Mouse (Mus musculus): ENCODE measurements around the gene Trappc10.

Trappc10 gene

DNA sequence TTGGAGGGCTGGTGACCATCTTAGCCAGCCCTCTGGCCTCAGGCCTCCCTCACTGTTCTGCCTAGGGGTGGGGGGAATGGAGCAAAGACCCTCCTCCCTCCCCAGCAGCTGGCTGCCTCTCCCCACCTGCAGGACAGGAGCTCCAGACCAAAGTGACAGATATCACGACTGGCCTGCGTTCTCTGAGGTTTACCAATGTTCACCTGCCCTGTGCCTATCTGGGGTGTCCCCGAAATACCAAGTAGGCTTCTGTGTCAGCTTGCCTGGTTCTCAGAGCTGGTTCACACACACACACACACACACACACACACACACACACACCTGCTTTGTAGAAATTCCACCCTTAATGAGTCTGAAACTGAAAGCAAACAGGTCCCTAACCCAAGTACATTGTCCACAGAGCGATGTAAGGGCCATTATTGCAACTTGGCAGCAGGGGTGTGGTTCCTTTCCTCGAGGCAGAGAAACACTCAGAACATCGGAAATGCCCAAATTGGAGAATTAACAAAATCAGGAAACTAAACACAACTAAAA lies 13.8 kb upstream of the Trappc10 start:
- DNase-seq (ENCODE audit: low read depth, low spot score): no peak

DNA sequence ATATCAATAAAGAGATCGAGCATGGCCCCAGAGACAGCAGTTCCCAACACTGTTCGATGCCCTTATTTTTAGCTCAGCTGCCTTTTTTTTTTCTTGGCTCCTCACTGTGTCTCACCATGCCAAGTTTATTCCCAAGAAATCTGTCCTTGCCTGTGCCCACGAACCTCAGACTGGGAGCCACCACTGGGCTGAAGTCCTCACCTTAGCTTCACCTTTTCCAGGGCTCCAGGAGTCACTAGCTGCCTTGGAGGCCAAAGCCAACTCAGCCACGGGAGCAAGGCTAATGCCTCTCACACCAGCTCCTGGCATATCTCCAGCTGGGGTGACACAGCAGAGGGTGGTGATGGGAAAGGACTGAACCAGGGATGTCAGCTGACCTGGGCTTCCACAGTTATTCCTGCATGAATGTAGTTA lies 11.2 kb upstream of the Trappc10 start:
- no peak for DNase-seq (ENCODE audit: low read depth, low spot score)

DNA sequence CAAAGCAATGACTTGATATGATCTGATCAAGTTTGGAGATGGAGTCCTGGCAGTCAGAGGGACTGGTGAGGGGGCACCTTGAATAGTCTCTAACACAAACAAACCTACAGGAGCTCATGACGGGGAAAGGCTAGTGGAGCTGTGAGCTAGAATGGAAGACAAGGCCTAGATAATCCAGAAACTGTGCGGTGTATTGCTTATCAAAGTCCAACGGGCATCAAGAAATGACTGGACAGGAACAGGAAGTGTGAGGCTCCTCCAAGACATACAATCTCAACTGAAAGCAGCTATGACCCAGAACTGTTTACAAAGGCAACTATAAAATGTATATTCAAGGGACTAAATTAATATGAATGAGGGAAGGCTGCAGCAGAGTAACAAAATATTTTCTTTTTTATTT lies 2.8 kb upstream of the Trappc10 start:
- DNase-seq (ENCODE audit: low read depth, low spot score): no peak

DNA sequence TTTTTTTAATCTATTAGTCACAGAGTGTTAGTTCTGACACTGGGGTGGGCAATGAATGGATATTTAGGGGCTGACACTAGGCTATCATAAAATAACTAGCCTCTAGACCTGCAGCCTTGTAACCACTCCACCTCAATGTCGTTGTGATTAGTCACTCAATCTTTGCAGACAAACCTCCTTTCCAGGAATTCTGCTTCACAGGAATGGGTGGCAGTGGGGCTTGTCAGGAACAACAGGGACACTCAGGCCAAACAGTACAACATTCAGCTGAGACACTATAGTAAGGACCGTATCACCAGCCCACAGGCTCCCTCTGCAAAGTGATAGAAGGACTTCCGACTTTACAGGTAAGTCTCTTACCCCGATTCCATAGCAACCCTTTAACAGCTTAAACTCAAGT lies 2.3 kb upstream of the Trappc10 start:
- DNase-seq (ENCODE audit: low read depth, low spot score): no peak

DNA sequence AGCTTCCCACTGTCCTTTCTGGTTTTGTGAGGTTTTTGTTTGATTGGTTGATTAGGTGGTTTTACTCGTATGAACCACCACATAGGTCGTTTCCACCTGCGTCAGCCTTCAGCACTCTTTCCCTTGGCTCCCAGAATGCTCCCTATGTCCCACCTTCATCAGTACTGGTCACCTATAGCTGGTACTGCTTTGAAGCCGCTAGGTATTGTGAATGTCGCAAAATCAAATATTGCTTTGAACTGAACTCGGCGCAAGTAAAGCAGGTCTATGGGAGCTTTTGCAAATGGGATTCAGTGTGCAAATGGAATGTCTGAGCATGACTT lies 745 bp upstream of the Trappc10 start:
- peak; percentile 10 for DNase-seq (ENCODE audit: low read depth, low spot score)

DNA sequence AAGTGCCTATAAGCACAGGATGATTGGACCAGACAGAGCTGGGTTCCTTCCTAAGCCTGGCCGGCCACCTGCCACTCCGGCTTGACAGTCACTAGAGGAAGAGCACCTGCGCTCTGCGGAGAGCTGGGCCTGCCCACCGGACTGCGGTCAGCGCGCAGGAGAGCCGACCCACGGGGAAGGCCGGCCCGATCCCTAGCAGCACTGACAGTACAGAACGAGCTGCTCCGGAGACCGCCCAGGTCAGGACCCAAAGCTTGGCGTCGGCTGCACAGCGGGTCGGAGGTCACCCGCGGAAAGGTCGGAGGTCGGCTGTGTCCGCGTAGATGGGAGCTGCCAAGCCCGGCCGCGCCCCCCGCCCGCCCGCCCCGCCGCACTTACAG lies 393 bp downstream of the Trappc10 start:
- no peak for DNase-seq (ENCODE audit: low read depth, low spot score)

DNA sequence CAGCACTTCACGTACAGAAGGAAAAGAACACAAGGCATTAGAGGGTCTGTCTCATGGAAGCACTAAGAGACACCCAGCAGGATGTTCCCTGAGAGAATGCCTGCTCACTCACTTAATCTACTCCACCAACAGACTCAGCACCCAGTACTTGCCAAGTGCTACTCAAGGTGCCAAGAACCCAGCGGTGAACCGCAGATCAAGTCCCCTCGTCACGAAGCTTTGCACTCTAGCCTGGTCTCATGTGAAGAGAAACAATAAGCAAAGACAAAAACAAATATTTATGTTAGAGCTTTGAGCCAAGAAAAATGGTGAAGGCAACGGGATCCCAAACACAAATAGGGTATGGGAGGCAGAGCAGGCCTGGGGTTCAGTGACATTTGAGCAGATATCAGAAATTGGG lies 5.5 kb downstream of the Trappc10 start:
- no peak for DNase-seq (ENCODE audit: low read depth, low spot score)

DNA sequence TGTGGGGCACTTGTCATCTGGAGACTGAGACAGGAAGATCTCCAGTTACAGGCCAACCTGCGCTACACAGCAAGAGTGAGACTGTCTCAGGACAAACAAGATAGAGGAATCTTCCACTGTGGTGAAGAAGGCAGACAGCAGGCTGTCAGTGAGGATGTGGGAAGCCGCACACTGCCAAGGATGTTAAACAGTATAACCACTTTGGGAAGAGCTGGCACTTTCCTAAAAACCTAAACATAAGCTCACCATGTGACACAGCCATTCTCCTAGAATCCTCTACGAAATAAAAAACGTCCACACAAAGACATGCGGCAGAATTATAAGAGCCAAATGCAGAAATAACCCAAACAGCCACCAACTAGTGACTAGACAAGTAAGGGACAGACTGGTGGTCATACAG lies 6.1 kb downstream of the Trappc10 start:
- no peak for DNase-seq (ENCODE audit: low read depth, low spot score)

DNA sequence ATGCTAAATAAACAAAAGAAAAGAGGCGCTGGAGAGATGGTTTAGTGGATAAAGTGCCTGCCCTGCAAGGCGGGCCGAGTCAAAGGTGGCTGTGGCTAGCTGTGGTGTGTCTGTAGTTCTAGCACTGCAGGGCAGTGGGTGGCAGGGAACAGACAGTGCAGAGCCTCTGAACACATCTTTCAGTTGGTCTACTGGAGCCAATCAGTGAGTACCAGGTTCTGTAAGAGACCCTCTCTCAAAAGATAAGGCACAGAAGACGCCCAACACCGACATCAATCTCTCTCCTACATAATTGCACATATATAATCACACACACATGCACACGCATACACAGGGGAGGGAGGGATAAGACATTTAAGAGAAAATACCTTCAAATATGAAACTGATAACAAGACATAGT lies 6.6 kb downstream of the Trappc10 start:
- no peak for DNase-seq (ENCODE audit: low read depth, low spot score)

DNA sequence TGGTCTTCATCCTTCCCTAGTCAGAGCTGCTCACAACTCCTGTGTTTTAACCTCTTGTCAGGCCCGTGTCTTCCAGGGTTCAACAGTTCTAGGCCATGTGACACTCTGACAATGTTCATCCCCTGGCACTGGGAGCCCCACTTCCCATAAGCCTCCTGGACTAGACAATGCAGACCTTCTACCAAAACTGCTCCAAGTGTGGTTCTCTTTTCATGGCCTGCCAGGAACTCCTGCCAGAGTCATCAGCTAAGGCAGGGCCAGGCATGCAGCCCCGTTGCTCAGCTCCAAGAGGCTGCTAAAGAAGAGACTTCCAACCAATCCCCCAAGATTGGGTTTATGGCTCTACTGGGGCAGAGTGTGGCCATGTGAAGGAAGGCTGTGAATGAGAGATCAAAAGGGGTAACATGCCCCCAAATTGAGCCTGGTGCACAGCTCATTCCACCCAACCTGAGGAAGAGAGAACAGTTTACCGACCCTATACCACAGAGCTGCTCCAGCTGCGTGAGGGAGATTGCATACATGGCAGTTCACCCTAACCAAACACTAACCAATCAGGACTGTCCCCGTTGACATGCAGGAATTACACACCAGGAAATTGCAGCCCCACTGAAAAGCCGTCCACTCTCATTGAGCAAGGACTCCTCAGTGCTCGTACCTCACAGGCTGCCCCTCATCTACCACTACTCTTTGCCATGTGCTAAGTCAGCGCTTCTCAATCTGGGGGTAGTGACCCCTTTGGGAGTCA lies 7.4 kb downstream of the Trappc10 start:
- DNase-seq (ENCODE audit: low read depth, low spot score): no peak

DNA sequence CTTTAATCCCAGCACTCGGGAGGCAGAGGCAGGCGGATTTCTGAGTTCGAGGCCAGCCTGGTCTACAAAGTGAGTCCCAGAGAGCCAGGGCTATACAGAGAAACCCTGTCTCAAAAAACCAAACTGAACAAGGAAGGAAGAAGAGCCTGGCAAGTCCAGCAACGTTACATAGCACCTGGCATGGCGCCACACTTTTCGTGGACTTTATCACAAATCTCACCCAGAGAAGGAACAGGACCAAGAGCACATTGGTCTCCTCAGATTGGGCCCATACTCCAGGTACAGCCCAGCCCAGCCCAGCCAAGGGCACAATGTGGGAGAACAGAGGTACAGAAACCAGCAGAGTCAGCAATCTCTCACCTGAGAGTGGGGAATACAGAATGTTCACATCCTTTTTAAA lies 10.7 kb downstream of the Trappc10 start:
- no peak for DNase-seq (ENCODE audit: low read depth, low spot score)

DNA sequence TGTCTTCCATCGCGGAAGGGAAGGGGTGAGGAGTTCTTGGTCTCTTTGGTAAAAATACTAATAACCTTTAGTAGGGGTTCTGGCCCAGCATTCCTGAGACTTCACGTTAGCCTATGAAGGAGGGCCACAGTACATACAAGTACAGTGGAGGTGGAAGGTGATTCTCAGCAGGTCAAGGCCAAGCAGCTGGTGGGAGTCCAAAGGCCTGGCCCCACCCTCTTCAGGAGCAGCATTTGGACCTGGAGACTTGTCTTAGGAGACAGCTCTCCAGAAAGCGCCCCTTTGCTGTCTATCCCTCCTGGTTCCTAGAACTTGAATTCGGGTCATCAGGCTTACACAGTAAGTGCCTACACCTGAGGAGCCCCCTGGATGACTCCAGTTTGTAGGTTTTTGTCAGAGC lies 11.3 kb downstream of the Trappc10 start:
- no peak for DNase-seq (ENCODE audit: low read depth, low spot score)

DNA sequence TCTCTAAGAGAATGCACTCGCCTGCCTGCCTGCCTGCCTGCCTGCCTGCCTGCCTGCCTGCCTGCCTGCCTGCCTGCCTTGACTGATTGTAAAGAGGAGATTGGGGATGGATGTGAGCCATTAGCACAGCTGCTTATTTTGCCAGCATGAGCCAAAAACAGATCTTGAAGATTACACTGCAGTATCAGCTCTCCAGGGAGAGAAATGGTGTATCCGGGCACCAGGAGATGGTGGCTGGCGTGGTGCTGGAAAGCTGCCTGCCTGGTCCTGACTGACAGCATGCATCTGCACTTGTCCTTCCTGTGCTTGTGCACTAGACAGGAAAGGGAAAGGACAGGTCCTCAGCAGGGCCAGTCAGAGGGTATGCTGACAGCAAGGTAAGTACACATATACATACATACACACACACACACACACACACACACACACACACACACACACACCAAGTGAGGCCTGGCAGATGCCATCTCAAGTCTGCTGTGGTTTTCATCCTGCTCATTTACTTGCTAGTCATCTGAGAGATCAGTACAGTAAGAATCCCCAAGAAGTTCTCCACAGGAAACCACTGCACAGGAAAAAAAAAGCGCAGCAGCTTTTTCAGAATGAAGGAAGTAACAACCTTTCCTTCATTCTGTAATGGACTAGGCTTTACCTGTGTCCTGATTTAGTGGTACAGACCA lies 12.0 kb downstream of the Trappc10 start:
- DNase-seq (ENCODE audit: low read depth, low spot score): no peak

DNA sequence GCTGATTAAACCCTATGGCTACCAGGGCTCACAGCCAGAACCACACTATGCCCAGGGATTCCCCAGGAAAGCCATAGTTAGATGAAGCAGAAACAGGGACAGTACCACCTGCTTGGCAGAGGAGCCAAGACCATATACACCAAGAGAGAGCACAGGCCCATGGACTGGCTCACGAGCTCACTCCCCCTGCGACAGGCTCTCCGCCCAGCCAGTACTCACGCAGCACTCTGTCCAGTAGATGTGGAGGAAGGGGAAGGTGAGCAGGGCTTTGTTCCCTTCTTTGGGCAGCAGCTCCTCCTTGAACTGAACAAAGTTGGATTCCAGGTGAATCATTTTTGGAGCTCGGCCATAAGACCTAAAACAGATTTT lies 15.9 kb downstream of the Trappc10 start:
- DNase-seq (ENCODE audit: low read depth, low spot score): no peak

DNA sequence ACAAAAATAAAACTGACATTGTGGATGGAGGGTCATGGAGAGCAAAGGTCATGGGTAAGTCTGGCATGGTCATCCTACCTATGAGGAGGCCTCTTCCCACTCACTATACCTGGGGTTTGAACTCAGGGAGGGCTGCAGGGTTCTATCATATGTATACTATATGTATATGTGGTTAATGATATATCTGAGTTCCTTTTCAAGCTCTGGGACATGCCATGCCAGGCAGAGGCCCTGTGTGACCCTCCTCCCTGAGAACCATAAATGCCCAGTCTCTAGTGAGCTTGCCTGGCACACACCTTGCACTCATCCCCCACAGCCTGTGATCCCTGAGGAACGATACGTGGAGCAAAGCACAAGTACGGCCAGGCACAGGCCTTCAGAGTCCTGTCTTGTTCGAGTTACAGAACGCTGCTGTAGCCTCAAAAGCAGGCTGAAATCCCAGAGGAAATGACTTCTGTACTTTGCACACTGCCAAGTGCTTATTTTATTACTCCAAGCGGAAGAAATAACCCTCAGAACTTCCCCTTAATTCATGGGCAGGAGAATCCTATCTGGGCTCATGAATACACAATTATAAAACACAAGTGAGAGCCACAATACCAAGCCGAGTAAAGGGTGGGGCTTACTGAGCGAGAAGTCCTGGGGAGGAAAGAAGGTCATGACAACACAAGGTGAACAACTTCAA lies 16.4 kb downstream of the Trappc10 start:
- DNase-seq (ENCODE audit: low read depth, low spot score): no peak

DNA sequence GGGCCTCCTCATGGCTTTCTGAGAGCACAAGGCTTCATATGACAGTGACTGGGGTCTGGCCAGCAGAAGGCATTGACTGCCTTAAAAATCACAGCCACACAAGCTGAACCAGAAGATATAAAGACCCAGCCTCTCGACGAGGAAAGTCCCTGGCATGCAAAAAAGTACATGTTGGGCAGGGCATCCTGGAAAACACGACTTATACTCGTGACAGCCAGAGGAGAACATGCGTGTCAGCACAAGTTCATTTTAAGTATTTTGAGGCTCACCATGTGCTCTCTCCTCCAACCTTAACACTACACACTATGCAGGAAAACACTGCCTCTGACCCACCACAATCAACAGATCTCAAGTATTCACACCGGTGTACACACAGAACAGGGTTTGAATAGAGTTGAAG lies 20.3 kb downstream of the Trappc10 start:
- DNase-seq (ENCODE audit: low read depth, low spot score): no peak

DNA sequence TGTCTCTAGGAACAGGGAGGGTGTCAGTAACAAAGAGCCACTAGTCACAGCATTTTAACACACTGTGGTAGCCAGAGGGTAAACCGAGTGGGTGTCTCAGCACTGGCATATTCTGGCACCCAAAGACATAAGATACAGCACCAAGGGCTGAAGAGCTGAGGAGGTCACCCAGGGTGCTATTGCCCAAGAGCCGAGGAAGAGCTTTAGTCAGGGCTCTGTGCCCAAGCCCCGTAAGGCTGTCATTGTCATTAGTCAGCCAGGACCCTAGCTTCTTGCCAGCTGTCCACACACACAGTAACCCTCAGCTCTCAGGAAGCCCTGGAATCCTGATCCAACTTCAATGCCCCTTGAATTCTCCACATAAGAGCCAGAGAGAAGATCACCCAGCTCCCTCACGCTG lies 21.5 kb downstream of the Trappc10 start:
- no peak for DNase-seq (ENCODE audit: low read depth, low spot score)

DNA sequence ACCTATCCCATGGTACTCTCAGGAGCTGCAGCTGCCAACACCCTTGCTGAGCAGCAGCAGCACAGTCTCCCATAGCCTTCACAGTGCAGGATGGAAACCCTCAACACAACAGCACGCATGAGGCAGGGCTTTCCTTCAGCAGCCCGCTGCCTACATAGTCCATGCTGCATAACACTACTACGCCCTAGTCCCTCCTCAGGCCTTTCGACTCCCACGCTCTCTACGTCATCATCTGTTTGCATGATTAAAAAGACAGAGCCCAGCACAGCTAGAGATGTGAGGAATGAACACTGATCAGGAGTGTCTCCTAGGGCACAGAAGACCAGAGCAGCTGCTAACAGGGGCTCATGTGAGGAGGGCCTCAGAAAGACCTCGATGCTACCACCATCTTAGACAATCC lies 23.1 kb downstream of the Trappc10 start:
- DNase-seq (ENCODE audit: low read depth, low spot score): no peak

DNA sequence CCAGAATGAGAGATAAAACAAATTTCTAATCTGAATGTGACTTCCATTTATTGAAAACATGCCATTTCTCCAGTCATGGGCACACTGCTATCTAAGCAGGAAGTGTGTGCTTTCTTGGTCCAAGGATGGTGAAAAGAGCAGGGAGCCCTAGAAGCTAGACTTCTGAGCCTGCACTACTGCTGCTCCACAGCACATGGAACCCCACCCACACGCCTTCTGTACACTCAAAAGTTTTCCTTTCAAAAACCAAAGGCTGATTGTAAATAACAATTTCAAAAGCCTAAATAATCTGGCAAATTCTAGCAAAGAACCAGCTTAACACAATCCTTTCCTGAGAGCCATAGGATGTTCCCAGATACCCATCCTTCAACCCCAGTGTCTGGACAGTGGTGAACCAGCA lies 24.9 kb downstream of the Trappc10 start:
- no peak for DNase-seq (ENCODE audit: low read depth, low spot score)

DNA sequence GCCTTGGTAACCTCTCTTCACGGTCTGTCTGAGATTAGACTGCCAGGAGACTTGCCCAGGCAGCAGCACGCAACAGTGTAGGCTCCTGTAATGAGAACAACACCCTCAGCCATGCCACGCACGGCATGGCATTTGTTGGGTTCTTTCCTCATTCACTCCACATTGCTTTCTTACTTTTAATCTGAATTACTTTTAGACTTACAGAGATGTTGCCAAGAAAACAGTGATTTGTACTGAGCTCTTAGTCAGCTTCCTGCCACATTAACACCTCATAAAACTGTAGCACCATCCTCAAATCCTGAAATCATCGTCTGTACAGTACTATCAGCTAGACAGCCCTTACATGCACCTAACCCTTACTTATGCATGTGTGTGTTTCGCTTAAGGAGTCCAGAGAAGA lies 25.9 kb downstream of the Trappc10 start:
- DNase-seq (ENCODE audit: low read depth, low spot score): no peak

DNA sequence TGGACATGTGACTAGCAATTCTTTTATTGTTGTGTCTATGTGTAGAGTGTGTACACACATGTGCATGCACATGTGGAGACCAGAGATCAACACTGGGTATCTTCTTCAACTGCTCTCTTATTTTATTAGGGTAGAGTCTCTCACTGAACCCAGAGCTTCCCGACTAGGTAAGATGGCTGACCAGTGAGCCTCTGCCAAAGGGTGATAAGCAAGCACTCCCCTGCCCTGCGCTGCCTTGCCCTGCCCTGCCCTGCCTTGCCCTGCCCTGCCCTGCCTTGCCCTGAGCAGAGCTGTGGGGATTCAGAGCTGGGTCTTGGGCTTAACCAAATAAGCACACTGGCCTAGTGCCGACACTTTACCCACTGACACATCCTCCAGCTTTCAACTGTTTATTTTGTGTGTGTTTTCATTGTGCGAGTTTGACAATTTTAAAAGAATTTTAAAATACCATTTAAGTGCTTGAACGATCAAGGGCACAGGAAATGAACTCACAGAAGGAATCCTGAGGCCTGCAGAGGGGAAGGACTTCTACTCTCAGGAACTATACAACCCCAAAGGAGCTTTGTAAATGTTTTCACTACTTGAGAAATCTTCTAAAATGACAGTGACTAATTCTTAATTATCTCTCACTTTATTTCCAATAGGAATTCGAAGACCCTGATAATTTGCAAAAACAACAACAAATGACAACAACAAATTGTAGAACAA lies 27.9 kb downstream of the Trappc10 start:
- no peak for DNase-seq (ENCODE audit: low read depth, low spot score)

DNA sequence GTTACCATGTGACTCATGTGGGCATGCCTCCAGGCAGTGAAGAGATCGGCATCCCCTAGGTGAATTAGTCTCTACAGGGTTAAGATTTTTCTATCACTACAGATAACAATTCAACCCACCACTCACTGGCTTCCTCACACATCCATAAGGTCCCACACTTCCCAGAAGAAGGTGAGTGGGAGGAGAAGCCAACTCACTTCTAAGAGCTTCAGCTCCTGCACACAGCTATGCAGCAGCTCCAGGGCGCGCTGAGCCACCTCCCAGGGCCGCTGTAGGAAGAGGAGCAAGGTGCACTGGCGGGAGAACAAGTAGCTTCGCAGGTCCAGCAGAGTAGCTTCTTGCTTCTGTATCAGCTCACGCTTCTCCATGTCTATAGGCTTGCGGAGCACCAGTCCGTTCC lies 30.1 kb downstream of the Trappc10 start:
- no peak for DNase-seq (ENCODE audit: low read depth, low spot score)
